Mouse (Mus musculus): ENCODE measurements around the gene Ubap2l. TPM values are rescaled to one million over a fixed set of nuclear protein-coding genes. Genes with fewer than 3 reads are reported as not detected.

Gene Ubap2l
- polyA plus RNA-seq, 1 experiment from 2014 or later, result 148 TPM

GRCm38 (mm10) chr3:90084790-90085189, 32.4 kb upstream of the Ubap2l start:
- H3K4me1 ChIP-seq (replicated peaks; ENCODE audit: control insufficient read depth, insufficient read depth, low read length), result peaks cover 29% of the 10 kb centered on the region
- H3K9ac ChIP-seq, result no peak overlapping the region
- DNase-seq (ENCODE audit: low spot score) (no peak), ATAC-seq (ENCODE audit: low FRiP score) (no peak)
- no peak overlapping the region for H3K4me3 ChIP-seq (replicated peaks; ENCODE audit: low read length)
- H3K9me3 ChIP-seq (ENCODE audit: control insufficient read depth, low read length), result no peaks in the 10 kb centered on the region
- H3K36me3 ChIP-seq (replicated peaks; ENCODE audit: control insufficient read depth, insufficient read depth), result peaks cover 32% of the 10 kb centered on the region
- no peaks in the 10 kb centered on the region for H3K27me3 ChIP-seq (ENCODE audit: control insufficient read depth, insufficient read depth, low read length)
- H3K27ac ChIP-seq, result no peak overlapping the region
- 77% methylated on average over 4 of the region's 4 CpGs for WGBS
- no peak overlapping the region for H3K4me2 ChIP-seq (replicated peaks)

GRCm38 (mm10) chr3:90083698-90084324, 31.4 kb upstream of the Ubap2l start:
- H3K4me2 ChIP-seq (replicated peaks), result peak overlapping the region; percentile 9; the same call in 1 of the 2 replicates
- peaks cover 22% of the 10 kb centered on the region for H3K36me3 ChIP-seq (replicated peaks; ENCODE audit: control insufficient read depth, insufficient read depth)
- DNase-seq (ENCODE audit: low spot score) (no peak), ATAC-seq (ENCODE audit: low FRiP score) (no peak)
- H3K9ac ChIP-seq, result no peak overlapping the region
- H3K4me1 ChIP-seq (replicated peaks; ENCODE audit: control insufficient read depth, insufficient read depth, low read length), result peaks cover 32% of the 10 kb centered on the region
- no peak overlapping the region for H3K4me3 ChIP-seq (replicated peaks; ENCODE audit: low read length)
- H3K9me3 ChIP-seq (ENCODE audit: control insufficient read depth, low read length), result no peaks in the 10 kb centered on the region
- H3K27me3 ChIP-seq (ENCODE audit: control insufficient read depth, insufficient read depth, low read length), result no peaks in the 10 kb centered on the region
- peak overlapping the region; percentile 58; the same call in 1 of the 2 replicates for H3K27ac ChIP-seq
- 26% methylated on average over 3 of the region's 3 CpGs for WGBS

DNA sequence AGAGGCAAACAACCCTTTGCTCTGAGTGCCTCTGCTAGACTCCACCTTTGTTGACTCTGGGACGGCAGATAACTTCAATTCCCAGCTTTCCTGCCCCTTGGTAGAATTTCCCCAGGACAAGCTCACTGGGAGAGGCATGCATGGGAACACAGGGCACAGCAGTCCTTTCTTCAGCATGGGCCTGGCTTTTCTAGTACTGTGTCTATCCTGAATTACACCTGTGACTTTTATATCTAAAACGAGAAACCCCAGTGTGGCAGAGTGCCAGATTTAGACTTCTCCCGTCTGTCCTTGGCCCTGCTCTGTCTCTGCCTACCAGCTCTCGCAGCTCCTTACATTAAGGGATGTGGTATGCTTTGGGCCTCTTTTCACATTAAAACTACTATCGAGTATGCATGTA, 30.6 kb upstream of the Ubap2l start:
- H3K4me3 ChIP-seq (replicated peaks; ENCODE audit: low read length), result no peak overlapping the region
- 61% methylated on average over 5 of the region's 5 CpGs for WGBS
- no peaks in the 10 kb centered on the region for H3K27me3 ChIP-seq (ENCODE audit: control insufficient read depth, insufficient read depth, low read length)
- H3K27ac ChIP-seq, result peak overlapping the region; percentile 58; the same call in 1 of the 2 replicates
- no peak overlapping the region for H3K4me2 ChIP-seq (replicated peaks)
- peaks cover 14% of the 10 kb centered on the region for H3K36me3 ChIP-seq (replicated peaks; ENCODE audit: control insufficient read depth, insufficient read depth)
- no peaks in the 10 kb centered on the region for H3K9me3 ChIP-seq (ENCODE audit: control insufficient read depth, low read length)
- ATAC-seq (ENCODE audit: low FRiP score) (no peak), DNase-seq (ENCODE audit: low spot score) (no peak)
- H3K4me1 ChIP-seq (replicated peaks; ENCODE audit: control insufficient read depth, insufficient read depth, low read length), result peaks cover 33% of the 10 kb centered on the region
- H3K9ac ChIP-seq, result 0 out of 2 replicates have a peak overlapping the region, but pooled peaks have one; percentile 2

DNA sequence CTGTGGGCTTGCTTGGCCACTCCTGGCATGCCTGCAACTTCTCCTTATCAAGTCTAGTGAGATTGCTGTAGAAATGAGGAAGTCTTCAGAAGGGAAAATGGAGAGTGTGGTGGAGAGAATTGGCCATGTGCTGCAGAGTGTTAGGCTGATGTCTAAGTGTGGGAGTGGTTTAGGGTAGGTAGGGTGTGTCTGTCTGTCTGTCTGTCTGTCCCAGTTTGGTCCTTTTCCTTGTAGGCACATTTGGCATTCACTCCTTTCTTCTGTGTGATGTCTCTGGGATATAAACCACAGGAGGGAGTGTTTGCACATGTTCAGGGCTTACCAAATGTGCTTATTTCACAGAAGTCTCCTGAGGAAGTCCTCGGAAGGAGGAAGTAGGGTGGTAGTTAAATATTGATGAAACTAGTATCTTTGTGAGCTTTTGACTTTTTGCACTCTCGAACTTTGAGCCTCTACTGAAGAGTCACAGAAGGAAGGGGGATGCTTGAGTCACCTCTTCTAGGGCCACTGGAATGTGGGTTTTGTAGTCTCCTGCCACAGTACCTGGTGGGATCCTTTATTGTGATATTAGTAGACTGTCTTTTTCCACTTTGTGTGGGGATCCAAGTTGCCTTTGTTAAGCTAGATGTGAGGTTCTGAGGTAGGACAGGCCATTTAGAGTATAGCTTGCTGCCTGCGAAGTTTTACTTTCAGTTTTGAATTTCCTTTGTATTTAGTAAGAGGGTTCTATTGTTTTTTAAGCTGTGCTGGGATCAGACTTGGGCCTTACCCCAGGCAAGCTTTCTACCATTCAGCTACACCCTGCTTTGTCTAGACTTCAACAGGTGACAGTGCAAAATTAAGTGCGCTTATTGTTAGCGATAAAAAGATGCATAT, 29.2 kb upstream of the Ubap2l start:
- Histone ChIP-seq H3K9me3 (ENCODE audit: control insufficient read depth, low read length) (no peaks in the 10 kb centered on the region), H3K36me3 (replicated peaks; ENCODE audit: control insufficient read depth, insufficient read depth) (no peaks in the 10 kb centered on the region), H3K4me2 (replicated peaks) (peak overlapping the region; percentile 84), H3K4me1 (replicated peaks; ENCODE audit: control insufficient read depth, insufficient read depth, low read length) (peaks cover 38% of the 10 kb centered on the region), H3K4me3 (replicated peaks; ENCODE audit: low read length) (peak overlapping the region; percentile 11; the same call in 1 of the 2 replicates), H3K27me3 (ENCODE audit: control insufficient read depth, insufficient read depth, low read length) (no peaks in the 10 kb centered on the region), H3K9ac (no peak overlapping the region; the same call in 1 of the 2 replicates), H3K27ac (no peak overlapping the region)
- no peak for ATAC-seq (ENCODE audit: low FRiP score)
- DNase-seq (ENCODE audit: low spot score), result no peak
- 80% methylated on average over 5 of the region's 5 CpGs for WGBS

DNA sequence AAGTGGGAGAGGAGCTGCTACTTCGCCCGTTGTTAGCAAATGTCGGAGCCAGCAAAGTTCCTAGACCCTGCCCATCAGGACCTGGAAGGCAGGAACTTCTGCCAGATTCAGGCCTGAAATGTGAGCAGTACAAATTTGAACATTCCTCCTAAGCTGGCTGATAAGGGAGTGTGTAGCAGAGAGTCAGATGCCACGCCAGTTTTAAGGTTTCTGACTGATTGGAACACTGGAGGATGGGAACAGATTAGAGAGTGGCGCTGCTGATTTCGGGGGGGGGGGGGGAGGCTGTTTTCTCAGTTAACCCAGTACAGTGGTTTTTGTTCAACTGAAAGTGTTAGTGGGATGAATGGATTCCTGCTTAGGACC, 28.1 kb upstream of the Ubap2l start:
- ATAC-seq (ENCODE audit: low FRiP score) (no peak), DNase-seq (ENCODE audit: low spot score) (no peak)
- WGBS, result 3% methylated on average over 6 of the region's 6 CpGs
- no peaks in the 10 kb centered on the region for H3K36me3 ChIP-seq (replicated peaks; ENCODE audit: control insufficient read depth, insufficient read depth)
- peak overlapping the region; percentile 94 for H3K4me3 ChIP-seq (replicated peaks; ENCODE audit: low read length)
- H3K27me3 ChIP-seq (ENCODE audit: control insufficient read depth, insufficient read depth, low read length), result no peaks in the 10 kb centered on the region
- H3K27ac ChIP-seq, result peak overlapping the region; percentile 94
- H3K4me1 ChIP-seq (replicated peaks; ENCODE audit: control insufficient read depth, insufficient read depth, low read length), result peaks cover 38% of the 10 kb centered on the region
- peak overlapping the region; percentile 83 for H3K9ac ChIP-seq
- no peaks in the 10 kb centered on the region for H3K9me3 ChIP-seq (ENCODE audit: control insufficient read depth, low read length)
- peak overlapping the region; percentile 84 for H3K4me2 ChIP-seq (replicated peaks)

DNA sequence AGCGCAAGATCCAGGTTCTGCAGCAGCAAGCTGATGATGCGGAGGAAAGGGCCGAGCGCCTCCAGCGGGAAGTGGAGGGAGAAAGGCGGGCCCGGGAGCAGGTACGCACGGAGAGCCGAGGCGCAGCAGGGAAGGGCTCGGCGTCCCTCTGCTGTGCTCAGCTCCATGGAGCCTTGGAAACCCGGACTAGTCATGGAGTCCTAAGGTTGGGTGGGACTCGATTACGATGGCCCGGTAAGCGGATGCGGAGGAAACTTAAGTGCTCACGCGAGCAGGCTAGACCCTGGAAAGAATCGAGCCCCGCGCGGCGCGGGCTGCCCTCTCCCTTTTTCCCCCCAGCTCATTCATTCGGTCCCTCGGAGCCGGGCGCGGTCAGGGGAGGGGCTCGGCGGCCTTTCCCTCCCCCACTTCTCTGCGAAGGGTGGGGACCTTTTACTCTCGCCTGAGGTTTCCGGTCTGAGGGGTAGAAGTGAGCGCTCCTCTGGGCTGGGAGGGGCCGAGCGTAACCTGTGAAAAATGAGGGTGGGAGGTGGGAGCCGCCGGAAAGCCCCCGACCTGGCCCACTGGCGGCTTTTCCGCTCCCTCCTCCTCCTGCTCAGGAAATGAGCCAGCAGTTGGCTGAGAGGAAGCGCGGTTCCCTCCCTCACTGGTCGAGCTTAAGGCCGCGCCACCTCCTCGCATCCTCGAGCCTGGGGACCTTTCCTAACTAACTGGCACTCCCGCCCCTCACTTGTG, 27.5 kb upstream of the Ubap2l start:
- H3K36me3 ChIP-seq (replicated peaks; ENCODE audit: control insufficient read depth, insufficient read depth), result no peaks in the 10 kb centered on the region
- ATAC-seq (ENCODE audit: low FRiP score) (peak; percentile 74), DNase-seq (ENCODE audit: low spot score) (peak; percentile 57)
- peak overlapping the region; percentile 83 for H3K9ac ChIP-seq
- no peaks in the 10 kb centered on the region for H3K9me3 ChIP-seq (ENCODE audit: control insufficient read depth, low read length)
- peak overlapping the region; percentile 94 for H3K4me3 ChIP-seq (replicated peaks; ENCODE audit: low read length)
- H3K27me3 ChIP-seq (ENCODE audit: control insufficient read depth, insufficient read depth, low read length), result no peaks in the 10 kb centered on the region
- WGBS, result under 1% methylated on average over 51 of the region's 53 CpGs
- H3K4me1 ChIP-seq (replicated peaks; ENCODE audit: control insufficient read depth, insufficient read depth, low read length), result peaks cover 38% of the 10 kb centered on the region
- peak overlapping the region; percentile 94 for H3K27ac ChIP-seq
- peak overlapping the region; percentile 84 for H3K4me2 ChIP-seq (replicated peaks)

- no peaks in the 10 kb centered on the region for H3K9me3 ChIP-seq (ENCODE audit: control insufficient read depth, low read length)
- no peaks in the 10 kb centered on the region for H3K36me3 ChIP-seq (replicated peaks; ENCODE audit: control insufficient read depth, insufficient read depth)
- DNase-seq (ENCODE audit: low spot score), result peak; percentile 91
- under 1% methylated on average over 32 of the region's 33 CpGs for WGBS
- peaks cover 35% of the 10 kb centered on the region for H3K4me1 ChIP-seq (replicated peaks; ENCODE audit: control insufficient read depth, insufficient read depth, low read length)
- H3K4me2 ChIP-seq (replicated peaks), result peak overlapping the region; percentile 84
- peak overlapping the region; percentile 83 for H3K9ac ChIP-seq
- ATAC-seq (ENCODE audit: low FRiP score), result peak; percentile 95
- no peaks in the 10 kb centered on the region for H3K27me3 ChIP-seq (ENCODE audit: control insufficient read depth, insufficient read depth, low read length)
- peak overlapping the region; percentile 94 for H3K27ac ChIP-seq
- H3K4me3 ChIP-seq (replicated peaks; ENCODE audit: low read length), result peak overlapping the region; percentile 94
Observed at GRCm38 (mm10) chr3:90079133-90079762, 26.8 kb upstream of the Ubap2l start.

DNA sequence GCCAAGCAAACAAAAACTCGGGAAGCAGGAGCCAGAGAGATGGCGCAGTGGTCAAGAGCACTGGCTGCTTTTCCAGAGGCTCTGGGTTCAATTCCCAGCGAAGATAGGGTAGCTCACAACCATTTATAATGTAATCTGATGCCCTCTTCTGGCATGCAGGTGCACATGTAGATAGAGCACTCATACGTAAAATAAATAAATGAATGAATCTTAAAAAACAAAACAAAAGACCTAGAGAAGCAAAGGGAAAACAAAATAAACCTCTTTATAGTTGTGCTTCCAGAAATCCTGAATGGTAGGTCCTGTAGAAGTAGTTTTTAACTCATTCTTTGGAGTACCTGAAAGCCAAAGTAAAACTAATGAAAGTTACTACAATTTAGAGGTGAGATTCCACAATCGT, 25.8 kb upstream of the Ubap2l start:
- no peaks in the 10 kb centered on the region for H3K27me3 ChIP-seq (ENCODE audit: control insufficient read depth, insufficient read depth, low read length)
- H3K4me3 ChIP-seq (replicated peaks; ENCODE audit: low read length), result no peak overlapping the region
- WGBS, result 64% methylated on average over 5 of the region's 5 CpGs
- H3K27ac ChIP-seq, result no peak overlapping the region
- no peak overlapping the region for H3K9ac ChIP-seq
- no peak for ATAC-seq (ENCODE audit: low FRiP score)
- H3K4me2 ChIP-seq (replicated peaks), result no peak overlapping the region
- H3K36me3 ChIP-seq (replicated peaks; ENCODE audit: control insufficient read depth, insufficient read depth), result no peaks in the 10 kb centered on the region
- H3K9me3 ChIP-seq (ENCODE audit: control insufficient read depth, low read length), result no peaks in the 10 kb centered on the region
- no peak for DNase-seq (ENCODE audit: low spot score)
- H3K4me1 ChIP-seq (replicated peaks; ENCODE audit: control insufficient read depth, insufficient read depth, low read length), result peaks cover 25% of the 10 kb centered on the region

Data from hindbrain, embryonic 14.5 days (tissue).